ENCODE assay signal across 7 mouse cellular contexts in the genomic region with DNA sequence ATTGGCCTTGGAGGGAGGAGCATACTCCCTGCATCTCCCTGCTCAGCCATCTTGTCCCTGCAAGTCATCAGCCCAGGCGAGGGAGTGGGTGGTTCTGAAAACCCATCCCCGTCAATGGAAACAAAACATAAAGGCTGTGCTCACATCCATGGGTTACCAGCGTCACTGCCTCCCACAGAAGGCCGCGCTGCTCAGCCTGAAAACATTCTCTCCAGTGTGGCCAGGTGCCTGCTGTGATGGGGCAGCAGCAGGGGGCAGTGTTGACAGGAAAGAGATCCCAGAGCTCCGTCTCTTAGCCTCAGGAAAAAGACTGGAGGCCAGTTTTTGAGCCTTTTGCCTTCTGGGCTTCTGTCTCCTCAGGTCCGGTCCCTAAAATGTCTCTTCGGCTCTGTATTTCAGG.
DNase-seq lines count a peak whose midpoint lies in the region; ATAC-seq lines count a peak whose summit lies in the region.

No protein-coding gene starts in this region.

- 28% methylated on average over 8 of the region's 8 CpGs for WGBS in embryonic facial prominence, embryonic 10.5 days
- WGBS in limb, embryonic 10.5 days, result 26% methylated on average over 8 of the region's 8 CpGs
- WGBS in midbrain, embryonic 14.5 days, result 13% methylated on average over 8 of the region's 8 CpGs

- DNase-seq in adrenal gland, adult (ENCODE audit: inconsistent age in 2 of 2, low spot score in 1 of 2), result peak; percentile 85 to 94
- DNase-seq in embryonic facial prominence, embryonic 10.5 days (ENCODE audit: low spot score), result peak; percentile 69
- DNase-seq in heart, adult 18-20 months, result peak; percentile 80 to 89
- peak; percentile 84 for DNase-seq in kidney, adult 18-20 months
- peak; percentile 63 for DNase-seq in limb, embryonic 10.5 days (ENCODE audit: low spot score)
- peak; percentile 78 for DNase-seq in midbrain, embryonic 14.5 days
- DNase-seq in spleen, postnatal 14 days (ENCODE audit: low spot score in 2 of 2), result peak; percentile 25 to 27

- 0 out of 2 replicates have a peak overlapping the region, but pooled peaks have one; percentile 10 for H3K9ac ChIP-seq in midbrain, embryonic 14.5 days (replicated peaks; ENCODE audit: low read length)

- no peak overlapping the region; the same call in 1 of the 2 replicates for H3K4me3 ChIP-seq in embryonic facial prominence, embryonic 10.5 days
- H3K4me3 ChIP-seq in limb, embryonic 10.5 days, result no peak overlapping the region
- H3K4me3 ChIP-seq in midbrain, embryonic 14.5 days (replicated peaks; ENCODE audit: low read depth, low read length), result no peak overlapping the region

- no peak overlapping the region for H3K4me2 ChIP-seq in midbrain, embryonic 14.5 days (ENCODE audit: low read length)

- H3K27ac ChIP-seq in embryonic facial prominence, embryonic 10.5 days (replicated peaks), result peak overlapping the region; percentile 84
- peak overlapping the region; percentile 85 for H3K27ac ChIP-seq in limb, embryonic 10.5 days
- peak overlapping the region; percentile 58 for H3K27ac ChIP-seq in midbrain, embryonic 14.5 days (replicated peaks; ENCODE audit: low read depth, low read length)

- H3K36me3 ChIP-seq in embryonic facial prominence, embryonic 10.5 days (replicated peaks), result no peaks in the 10 kb centered on the region
- H3K36me3 ChIP-seq in limb, embryonic 10.5 days, result no peaks in the 10 kb centered on the region
- H3K36me3 ChIP-seq in midbrain, embryonic 14.5 days (ENCODE audit: control insufficient read depth, insufficient read depth, low read length), result no peaks in the 10 kb centered on the region

- H3K27me3 ChIP-seq in embryonic facial prominence, embryonic 10.5 days (replicated peaks; ENCODE audit: low read depth, poor library complexity, severe bottlenecking), result no peaks in the 10 kb centered on the region
- H3K27me3 ChIP-seq in limb, embryonic 10.5 days (ENCODE audit: low read depth, poor library complexity, severe bottlenecking), result no peaks in the 10 kb centered on the region
- H3K27me3 ChIP-seq in midbrain, embryonic 14.5 days (ENCODE audit: control insufficient read depth, insufficient read depth, low read length), result no peaks in the 10 kb centered on the region

- no peaks in the 10 kb centered on the region for H3K9me3 ChIP-seq in embryonic facial prominence, embryonic 10.5 days
- no peaks in the 10 kb centered on the region for H3K9me3 ChIP-seq in limb, embryonic 10.5 days (replicated peaks)
- H3K9me3 ChIP-seq in midbrain, embryonic 14.5 days (ENCODE audit: control insufficient read depth, low read length), result no peaks in the 10 kb centered on the region

- ATAC-seq in midbrain, embryonic 14.5 days (ENCODE audit: low FRiP score, low TSS enrichment), result no peak

- peaks cover 98% of the 10 kb centered on the region for H3K4me1 ChIP-seq in embryonic facial prominence, embryonic 10.5 days
- peaks cover 98% of the 10 kb centered on the region for H3K4me1 ChIP-seq in limb, embryonic 10.5 days
- peaks cover 93% of the 10 kb centered on the region for H3K4me1 ChIP-seq in midbrain, embryonic 14.5 days (ENCODE audit: control insufficient read depth, insufficient read depth, low read length)

Comparison
In these comparisons a context has a peak if more than half of its experiments do, and no peak if none do; other contexts are left out.
1. DNase-seq: peak in every context shown above with its lines; median percentile 90 in adrenal gland, adult; 84 in heart, adult 18-20 months; 84 in kidney, adult 18-20 months; 78 in midbrain, embryonic 14.5 days; 69 in embryonic facial prominence, embryonic 10.5 days; 63 in limb, embryonic 10.5 days; 26 in spleen, postnatal 14 days.